Mouse (Mus musculus): ENCODE measurements around the gene Lamb3.

- TF ChIP-seq POLR2A (IDR thresholded peaks at IDR 0.05; ENCODE audit: insufficient read depth, low read depth, low read length), result no peak
- no peak for TF ChIP-seq CTCF (IDR thresholded peaks at IDR 0.05; ENCODE audit: insufficient read depth, low read depth, low read length)
Observed at GRCm38 (mm10) chr1:193189771-193190170, 17.7 kb upstream of the Lamb3 start.

Data from olfactory bulb, adult 2 months (tissue).